Mouse (Mus musculus) adrenal gland (tissue): ENCODE measurements around the gene Borcs6.
"Not testable (repeated sequence)": the region's sequence is repeated elsewhere in the genome, so short reads cannot be mapped to it uniquely, and the experiment has no call there.

Experiments
- intact Hi-C: fragments of 180-260 bp; cut with DNase I; formaldehyde crosslinking; loops from one replicate; pipeline ENCODE4 v1.15.1; 2025
- long read RNA-seq, 2 experiments: library from polyadenylated mRNA; unstranded; transcript quantifications; one replicate each; pipeline ENCODE4 v2.0.0; 2020; ENCODE audit warnings: borderline replicate concordance in 1 of 2; ENCODE audit not compliant: insufficient replicate concordance in 1 of 2

Gene Borcs6
- long read RNA-seq, experiment 1, transcript Borcs6-201 (1 exons, 1,862 nt), result major isoform, 15 of 15 reads
- long read RNA-seq, experiment 1, partial matches to known transcripts, result 0 of 15 reads
- long read RNA-seq, experiment 1, other reads (novel, unspliced or antisense), result 0 of 15 reads
- long read RNA-seq, experiment 2, transcript Borcs6-201 (1 exons, 1,862 nt), result major isoform, 18 of 18 reads
- long read RNA-seq, experiment 2, partial matches to known transcripts, result 0 of 18 reads
- long read RNA-seq, experiment 2, other reads (novel, unspliced or antisense), result 0 of 18 reads

- intact Hi-C loops, result no loop called here
These were observed at the start of gene Borcs6 for GRCm38 (mm10) chr11:69059357-69059974. Gene Borcs6, plus strand, starts transcription at chr11:69059717.

- intact Hi-C loops, result no loop called here
These were observed 48.9 kb upstream of the Borcs6 start for GRCm38 (mm10) chr11:69010400-69011323.

- intact Hi-C loops, result not testable (repeated sequence)
These were observed 48.1 kb upstream of the Borcs6 start for GRCm38 (mm10) chr11:69011445-69011844.

- intact Hi-C loops, result no loop called here
These were observed 47.4 kb upstream of the Borcs6 start for GRCm38 (mm10) chr11:69012071-69012601.

GRCm38 (mm10) chr11:69015644-69016441 lies 43.7 kb upstream of the Borcs6 start, which contains the start of gene Ctc1:
Gene Ctc1, plus strand, starts transcription at chr11:69015911.
- intact Hi-C loops, result no loop called here

GRCm38 (mm10) chr11:69016755-69017154 lies 42.8 kb upstream of the Borcs6 start:
- intact Hi-C loops, result no loop called here

GRCm38 (mm10) chr11:69020691-69021090 lies 38.8 kb upstream of the Borcs6 start:
- intact Hi-C loops, result no loop called here

- intact Hi-C loops, result no loop called here
These were observed 33.0 kb upstream of the Borcs6 start for GRCm38 (mm10) chr11:69026562-69026961.

- intact Hi-C loops, result no loop called here
These were observed 30.7 kb upstream of the Borcs6 start for GRCm38 (mm10) chr11:69028805-69029204.

- intact Hi-C loops, result loop anchor here (5.0 kb wide), 1 partner anchor 66 kb away; the partner anchor contains the start of gene Slc25a35
These were observed 26.0 kb upstream of the Borcs6 start for GRCm38 (mm10) chr11:69033552-69033951.

GRCm38 (mm10) chr11:69034585-69034984 lies 24.9 kb upstream of the Borcs6 start:
- intact Hi-C loops, result loop anchor here (5.0 kb wide), 1 partner anchor 67 kb away; the partner anchor contains the start of gene Slc25a35

- intact Hi-C loops, result loop anchor here (5.0 kb wide), 1 partner anchor 133 kb away; the partner anchor contains the start of gene Rpl26
These were observed 24.1 kb upstream of the Borcs6 start for GRCm38 (mm10) chr11:69035411-69035810.

GRCm38 (mm10) chr11:69035849-69036248 lies 23.7 kb upstream of the Borcs6 start:
- intact Hi-C loops, result loop anchor here (5.0 kb wide), 1 partner anchor 134 kb away; the partner anchor contains the start of gene Rpl26

GRCm38 (mm10) chr11:69036486-69037230 lies 22.9 kb upstream of the Borcs6 start:
- intact Hi-C loops, result loop anchor here (5.0 kb wide), 1 partner anchor 134 kb away; the partner anchor contains the start of gene Rpl26

GRCm38 (mm10) chr11:69037231-69038061 lies 22.1 kb upstream of the Borcs6 start:
- intact Hi-C loops, result loop anchor here (5.0 kb wide), 1 partner anchor 135 kb away; the partner anchor contains the start of gene Rpl26

- intact Hi-C loops, result loop anchor here (5.0 kb wide), 1 partner anchor 136 kb away; the partner anchor contains the start of gene Rpl26
These were observed 21.3 kb upstream of the Borcs6 start for GRCm38 (mm10) chr11:69038173-69038572.

- intact Hi-C loops, result no loop called here
These were observed 13.8 kb upstream of the Borcs6 start, which contains the start of gene Aurkb for GRCm38 (mm10) chr11:69045531-69046394. Gene Aurkb, plus strand, starts transcription at chr11:69045647.
